Mouse (Mus musculus) A20 (cell line): ENCODE results near the gene Peg12.

Experiments
- DNase-seq: peaks from one replicate; pipeline ENCODE4 v3.0.0-alpha.2; 2011; ENCODE audit warnings: low read depth, low spot score

The Peg12 gene

GRCm38 (mm10) chr7:62463878-62464755 is at the start of gene Peg12:
Gene Peg12 (minus strand): TSS chr7:62464510.
- DNase-seq: peak; percentile 26

- DNase-seq: no peak
These were observed 21.8 kb upstream of the Peg12 start for GRCm38 (mm10) chr7:62486139-62486538.

GRCm38 (mm10) chr7:62463007-62463877 is 1.1 kb downstream of the Peg12 start:
- no peak for DNase-seq

GRCm38 (mm10) chr7:62462229-62463006 is 1.9 kb downstream of the Peg12 start:
- no peak for DNase-seq

GRCm38 (mm10) chr7:62452353-62452752 is 12.0 kb downstream of the Peg12 start:
- DNase-seq: no peak

GRCm38 (mm10) chr7:62445431-62446165 is 18.7 kb downstream of the Peg12 start:
- DNase-seq: no peak

GRCm38 (mm10) chr7:62436394-62436793 is 27.9 kb downstream of the Peg12 start:
- DNase-seq: no peak

GRCm38 (mm10) chr7:62433243-62433642 is 31.1 kb downstream of the Peg12 start:
- peak; percentile 9 for DNase-seq

GRCm38 (mm10) chr7:62428337-62428736 is 36.0 kb downstream of the Peg12 start:
- peak; percentile 20 for DNase-seq

GRCm38 (mm10) chr7:62423210-62423609 is 41.1 kb downstream of the Peg12 start:
- DNase-seq: no peak

- no peak for DNase-seq
These were observed 43.7 kb downstream of the Peg12 start for GRCm38 (mm10) chr7:62420566-62420965.

GRCm38 (mm10) chr7:62419493-62420360 is 44.6 kb downstream of the Peg12 start, which contains the start of gene Mkrn3:
Gene Mkrn3 (minus strand): TSS chr7:62420139.
- DNase-seq: no peak

GRCm38 (mm10) chr7:62419105-62419492 is 45.2 kb downstream of the Peg12 start:
- DNase-seq: no peak

- no peak for DNase-seq
These were observed 46.0 kb downstream of the Peg12 start for GRCm38 (mm10) chr7:62418346-62418745.

GRCm38 (mm10) chr7:62416173-62416572 is 48.1 kb downstream of the Peg12 start:
- no peak for DNase-seq

- no peak for DNase-seq
These were observed 49.1 kb downstream of the Peg12 start for GRCm38 (mm10) chr7:62415222-62415621.
